Mouse (Mus musculus): ENCODE measurements around the gene Ndufs7.
"Not testable (repeated sequence)": the region's sequence is repeated elsewhere in the genome, so short reads cannot be mapped to it uniquely, and the experiment has no call there.

The Ndufs7 gene

DNA sequence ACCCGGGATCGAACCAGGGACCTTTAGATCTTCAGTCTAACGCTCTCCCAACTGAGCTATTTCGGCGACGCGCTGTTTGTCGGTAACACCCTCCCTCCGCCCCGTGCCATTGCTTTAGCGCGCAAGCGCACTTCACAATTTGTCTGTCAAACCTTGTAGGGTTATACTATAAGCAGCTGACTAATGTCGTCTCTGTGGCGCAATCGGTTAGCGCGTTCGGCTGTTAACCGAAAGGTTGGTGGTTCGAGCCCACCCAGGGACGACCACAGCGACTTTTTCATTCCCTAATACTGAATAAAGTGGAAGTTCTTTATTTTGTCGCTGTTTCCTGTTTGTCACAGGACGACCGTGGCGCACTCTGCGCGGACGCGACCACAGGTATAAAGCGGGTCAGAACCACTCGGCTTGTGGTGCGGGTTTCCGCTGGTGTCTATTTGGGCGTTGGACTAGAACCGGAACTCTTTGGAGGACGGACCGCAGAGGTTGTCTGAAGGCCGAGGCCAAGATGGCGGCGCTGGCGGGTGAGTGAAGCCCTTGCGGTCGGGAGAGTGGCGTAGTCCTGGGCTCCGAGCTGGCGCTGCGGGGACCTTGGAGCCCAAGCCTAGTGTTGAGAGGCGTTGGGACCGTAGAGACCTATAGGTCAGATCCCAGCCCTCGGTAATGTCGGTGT, at the start of gene Ndufs7:
Gene Ndufs7 (plus strand): TSS at position 151 of the 670 bp plus-strand sequence.
- DNase-seq = peak; percentile 98

DNA sequence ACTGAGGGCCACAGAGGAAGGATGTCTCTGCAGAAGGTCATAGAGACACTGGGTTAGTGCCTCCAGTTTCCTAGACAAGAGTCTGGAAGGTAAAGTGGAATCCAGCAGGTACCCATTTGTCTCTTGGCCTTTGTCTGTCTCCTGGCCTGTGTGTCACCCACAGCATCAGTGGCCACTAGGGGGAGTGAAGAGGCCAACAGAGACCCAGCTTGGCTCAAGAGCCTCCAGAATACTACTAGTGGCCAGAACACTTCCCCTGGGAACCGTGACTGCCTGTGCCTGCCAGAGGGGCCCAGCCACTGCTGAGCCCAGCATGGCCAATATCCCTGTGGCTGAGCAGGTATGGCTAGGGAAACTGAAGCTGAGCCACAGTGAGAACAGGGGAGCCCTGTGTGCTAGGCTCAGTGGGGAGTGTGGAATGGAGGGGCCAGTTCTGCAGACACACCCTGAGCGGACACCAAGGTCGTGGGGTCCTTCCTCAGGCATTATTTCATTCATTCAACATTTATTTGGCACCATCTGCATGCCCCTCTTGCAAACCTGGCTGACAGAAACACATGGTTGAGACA, 49.4 kb upstream of the Ndufs7 start:
- DNase-seq = peak; percentile 82

DNA sequence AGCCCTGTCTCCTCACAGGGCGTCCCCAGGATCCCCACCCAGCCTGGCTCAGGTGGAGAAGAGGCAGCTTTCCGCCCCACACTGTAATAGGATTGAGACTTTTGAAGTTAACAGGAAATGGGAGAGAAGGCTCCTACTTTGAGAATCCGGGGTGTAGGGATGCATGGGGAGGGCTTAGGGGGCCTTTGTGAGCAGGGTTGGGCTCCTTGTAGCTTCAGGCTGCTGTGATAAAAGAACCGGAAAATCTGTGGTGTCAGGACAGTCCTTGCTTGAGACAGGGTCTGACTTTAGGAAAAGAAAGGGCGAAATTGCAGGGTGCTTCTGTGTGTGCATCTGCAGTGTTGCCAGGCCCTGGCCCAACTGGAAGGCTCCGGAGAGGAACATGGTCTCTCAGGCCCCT, 48.4 kb upstream of the Ndufs7 start:
- DNase-seq = no peak

DNA sequence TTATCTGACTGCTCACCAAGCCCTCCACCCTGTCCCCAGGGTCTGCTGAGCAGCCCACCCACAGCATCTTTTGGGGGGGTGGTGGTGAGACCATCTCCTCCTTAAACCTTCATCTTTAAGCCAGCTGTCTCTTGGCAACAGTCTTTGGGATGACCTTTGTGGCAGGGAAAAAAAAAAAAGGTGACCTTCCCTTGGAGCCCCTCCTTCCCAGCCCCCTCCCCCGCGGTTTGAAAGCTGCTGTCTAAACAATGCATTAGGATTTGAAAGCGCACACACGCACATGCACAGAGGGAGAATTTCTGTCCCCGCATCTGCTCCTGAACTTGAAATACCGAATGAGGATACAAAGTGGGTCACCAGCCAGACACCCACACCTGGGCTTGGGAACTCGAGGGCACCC, 44.9 kb upstream of the Ndufs7 start:
- DNase-seq = no peak

DNA sequence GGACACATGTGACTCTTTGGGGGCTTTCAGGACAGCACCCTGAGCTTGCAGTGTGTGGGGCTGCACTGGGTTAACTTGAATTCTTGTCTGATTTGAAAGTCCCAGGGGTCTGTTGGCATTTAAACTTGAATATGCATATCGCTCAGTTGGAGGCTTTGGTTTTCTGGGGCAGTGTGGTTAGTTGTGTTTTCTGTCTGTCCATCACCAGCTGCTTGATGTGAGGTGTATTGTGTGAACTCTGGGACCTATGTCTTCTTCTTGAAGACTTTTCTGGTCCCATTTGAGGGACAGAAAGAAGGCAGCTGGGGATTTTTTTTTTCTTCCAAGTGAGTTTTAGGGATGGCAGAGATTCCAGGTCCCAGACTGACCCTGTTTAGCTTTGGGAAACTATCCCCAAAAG, 41.7 kb upstream of the Ndufs7 start:
- no peak for DNase-seq

DNA sequence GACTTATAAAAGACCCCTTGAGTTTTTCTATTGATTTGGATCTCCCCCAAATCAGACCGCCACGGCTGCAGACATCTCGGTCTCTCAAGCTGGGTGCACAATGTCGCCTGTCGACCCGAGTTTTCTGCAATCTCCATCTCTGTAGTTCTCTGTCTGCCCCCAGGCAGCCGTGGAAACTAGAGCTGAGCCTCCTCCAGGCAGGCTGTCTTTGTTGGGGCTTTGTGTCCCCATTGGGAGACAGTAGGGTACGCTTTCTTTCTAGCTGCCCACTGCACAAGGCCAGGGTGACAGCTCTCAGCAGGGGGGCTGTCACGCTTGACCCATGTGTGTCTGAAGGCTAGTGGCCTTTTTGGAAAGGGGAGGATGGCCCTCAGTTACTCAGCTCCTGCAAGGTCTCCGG, 41.2 kb upstream of the Ndufs7 start:
- no peak for DNase-seq

DNA sequence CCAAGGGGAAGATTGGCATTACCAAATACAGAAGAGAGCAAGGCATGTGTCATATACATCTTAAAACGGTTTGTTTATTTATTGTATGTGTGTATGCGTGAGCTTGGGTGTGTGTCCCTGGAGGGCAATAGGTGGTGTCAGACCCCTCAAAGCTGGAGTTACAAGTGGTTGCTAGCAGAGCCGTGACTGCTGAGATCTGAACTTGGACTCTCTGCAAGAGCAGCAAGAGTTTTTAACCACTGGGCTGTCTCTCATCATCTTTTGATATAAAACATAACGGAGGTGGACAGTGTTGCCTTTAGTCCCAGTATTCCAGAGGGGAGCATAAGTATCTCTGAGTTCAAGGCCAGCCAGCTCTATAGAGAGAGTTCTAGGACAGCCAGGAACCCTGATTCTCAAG, 40.7 kb upstream of the Ndufs7 start:
- DNase-seq = no peak

DNA sequence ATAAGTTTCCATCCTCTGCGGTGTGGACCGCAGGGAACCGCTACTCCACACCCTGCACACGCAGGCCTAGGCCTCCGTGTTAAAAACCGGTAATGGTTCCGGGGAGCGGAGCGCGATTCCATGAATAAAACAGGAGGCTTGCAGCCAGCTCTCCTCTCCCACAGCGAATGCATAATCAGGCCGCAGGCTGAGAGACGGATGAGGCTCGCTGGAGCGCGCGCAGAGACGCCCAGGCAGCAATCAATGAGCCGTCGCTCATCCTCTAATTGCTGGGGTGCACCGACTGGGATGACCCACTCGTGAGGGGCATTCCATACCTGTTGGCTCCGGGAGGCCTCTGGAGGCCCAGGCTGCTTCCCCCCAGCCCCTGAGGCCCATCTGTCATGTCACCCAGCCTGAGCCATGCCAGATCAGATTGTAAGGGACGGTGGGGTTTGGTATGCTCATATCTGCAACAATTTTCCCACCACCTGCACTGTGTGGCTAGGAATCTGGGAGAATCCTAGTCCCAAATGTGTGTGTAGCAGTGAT, 40.0 kb upstream of the Ndufs7 start:
- peak; percentile 16 for DNase-seq

DNA sequence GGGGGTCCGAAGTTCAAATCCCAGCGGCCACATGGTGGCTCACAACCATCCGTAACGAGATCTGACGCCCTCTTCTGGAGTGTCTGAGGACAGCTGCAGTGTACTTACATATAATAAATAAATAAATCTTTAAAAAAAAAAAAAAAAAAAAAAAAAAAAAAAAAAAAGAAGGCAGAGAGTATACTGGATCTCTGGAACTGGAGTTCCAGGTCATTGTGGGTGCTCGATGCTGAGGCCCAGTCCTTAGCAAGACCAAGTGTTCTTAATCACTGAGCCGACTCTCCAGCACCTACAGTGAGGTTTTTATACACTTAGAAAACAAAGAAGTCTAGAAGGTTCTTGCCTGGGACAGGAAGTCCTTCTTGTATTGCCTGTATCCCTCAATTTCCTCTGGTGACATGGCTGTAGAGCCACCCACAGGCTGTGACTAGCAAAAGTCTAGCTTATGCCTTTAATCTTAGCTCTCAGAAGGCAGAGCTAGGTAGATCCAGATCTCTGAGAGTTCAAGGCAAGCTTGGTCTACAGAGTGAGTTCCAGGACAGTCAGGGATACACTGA, 37.3 kb upstream of the Ndufs7 start:
- DNase-seq = not testable (repeated sequence)

DNA sequence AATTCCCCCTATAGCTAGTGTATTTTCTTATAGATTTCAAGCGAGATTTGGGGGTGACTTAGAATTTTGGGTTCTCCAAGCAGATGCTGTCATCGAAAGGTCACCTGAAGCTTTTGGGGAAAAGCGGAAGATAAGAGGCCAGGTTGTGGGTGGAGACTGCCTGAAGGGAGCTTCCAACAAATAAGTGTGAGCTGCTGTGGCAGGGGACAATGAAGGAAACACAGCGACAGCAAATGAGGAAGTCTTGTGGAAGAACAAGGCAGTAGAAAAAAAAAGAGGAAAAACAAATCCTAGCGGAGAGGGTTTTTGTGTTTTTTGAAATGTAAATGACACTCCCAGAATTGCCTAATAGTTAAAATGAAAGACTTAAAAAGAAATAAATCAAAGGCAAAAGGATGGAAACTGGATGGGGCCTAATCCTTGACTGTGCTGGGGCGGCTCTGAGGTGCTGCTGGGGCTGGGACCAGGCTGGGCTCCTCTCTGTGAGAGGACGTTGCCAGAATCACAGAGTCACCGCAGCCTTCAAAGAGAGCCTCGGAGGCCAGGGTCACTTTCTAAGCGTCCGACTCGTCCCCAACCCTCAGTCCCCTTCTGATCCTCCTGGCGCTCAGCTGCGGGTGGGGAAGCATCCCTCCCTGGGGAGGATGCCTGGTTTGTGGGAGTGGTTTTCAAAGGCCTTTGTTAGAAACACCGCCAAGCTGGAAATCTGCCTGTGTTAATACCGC, 33.7 kb upstream of the Ndufs7 start:
- no peak for DNase-seq

DNA sequence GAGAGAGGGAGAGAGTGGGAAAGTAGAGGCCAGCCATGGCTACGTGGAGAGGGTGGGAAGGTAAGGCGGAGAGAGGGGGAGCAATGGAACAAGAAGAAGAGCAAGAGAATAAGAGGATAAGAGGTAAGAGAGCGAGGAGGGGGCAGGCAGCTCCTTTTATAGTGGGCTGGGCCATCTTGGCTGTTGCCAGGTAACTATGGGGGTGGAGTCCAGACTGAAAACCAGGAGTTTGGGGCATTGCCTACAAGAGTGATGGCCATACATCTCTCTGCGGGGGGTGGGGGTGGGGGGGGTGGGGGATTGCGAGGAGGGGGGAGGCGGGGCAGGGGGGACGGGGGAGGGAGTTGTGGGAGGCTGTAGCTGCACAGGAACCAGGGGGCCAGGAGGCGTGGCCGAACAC, 28.2 kb upstream of the Ndufs7 start:
- DNase-seq = no peak

DNA sequence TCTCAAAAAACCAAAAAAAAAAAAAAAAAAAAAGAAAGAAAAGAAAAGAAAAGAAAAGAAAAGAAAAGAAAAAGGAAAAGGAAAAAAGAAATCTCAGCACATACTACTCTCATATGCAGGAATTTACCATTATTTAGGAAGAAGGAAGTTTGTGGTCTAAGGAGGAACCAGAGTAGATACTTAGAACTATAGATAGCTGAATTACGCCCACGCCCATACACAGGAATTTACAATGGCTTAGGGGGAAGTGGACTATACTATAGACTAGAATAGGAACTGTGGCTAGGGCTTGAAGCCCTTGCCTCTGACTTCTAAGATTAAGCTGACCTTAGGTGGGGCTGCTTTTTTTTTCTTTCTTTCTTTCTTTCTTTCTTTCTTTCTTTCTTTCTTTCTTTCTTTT, 25.8 kb upstream of the Ndufs7 start:
- DNase-seq = not testable (repeated sequence)

DNA sequence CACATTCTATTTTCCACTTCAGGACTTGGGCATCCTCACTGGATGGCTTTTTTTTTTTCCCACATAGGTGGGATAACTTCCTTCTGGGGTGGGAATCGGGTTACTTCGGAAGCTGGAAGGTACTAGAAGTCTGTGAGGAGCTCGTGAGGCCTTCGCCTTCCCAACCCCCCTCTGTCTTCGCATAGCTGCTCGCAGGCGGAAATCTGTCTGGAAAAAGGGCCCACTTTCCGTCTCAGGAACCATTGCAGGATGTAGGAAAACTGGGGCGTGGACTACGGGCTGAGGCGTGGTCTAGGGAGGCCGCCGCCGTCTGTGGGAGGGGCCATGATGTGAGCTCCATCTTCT, 22.9 kb upstream of the Ndufs7 start:
- DNase-seq = no peak

DNA sequence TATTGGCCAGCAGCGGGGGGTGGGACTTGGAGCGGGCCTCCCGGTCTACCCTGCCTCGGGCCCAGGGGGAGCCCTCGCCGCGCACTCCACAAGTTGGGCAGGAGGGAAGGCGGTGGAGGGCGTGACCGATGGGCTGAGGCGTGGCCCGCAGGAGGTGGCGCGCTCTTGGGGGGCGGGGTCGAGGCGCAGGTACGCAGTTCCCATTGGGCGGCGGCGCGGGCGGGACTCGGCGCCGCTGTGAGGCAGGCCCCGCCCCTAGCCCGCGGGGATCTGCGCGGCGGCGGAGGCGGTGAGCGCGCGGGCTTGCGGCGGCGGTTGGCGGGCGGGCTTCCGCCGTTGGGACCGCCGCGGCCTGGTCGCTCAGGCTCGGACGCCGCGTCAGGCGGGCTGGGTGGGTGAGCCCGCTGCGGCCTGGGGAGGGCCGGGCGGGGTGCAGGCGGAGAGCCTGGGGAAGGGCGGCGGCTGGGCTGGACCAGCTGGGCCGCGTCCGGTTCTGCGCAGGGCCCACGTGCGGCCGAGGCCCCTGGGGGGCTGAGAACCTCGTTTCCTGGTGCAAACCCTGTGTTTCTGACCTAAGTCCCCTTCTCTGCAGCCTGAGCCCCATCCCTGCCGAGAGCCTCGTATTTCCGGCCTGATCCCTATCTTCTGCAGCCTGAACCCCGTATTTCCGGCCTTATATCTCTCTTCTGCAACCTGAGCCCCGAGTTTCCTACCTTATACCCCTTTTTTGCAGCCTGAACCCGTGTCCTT, 22.3 kb upstream of the Ndufs7 start, which contains the start of gene Mum1:
Gene Mum1 (plus strand): TSS at position 19 of the 750 bp plus-strand sequence.
- DNase-seq = peak; percentile 99

DNA sequence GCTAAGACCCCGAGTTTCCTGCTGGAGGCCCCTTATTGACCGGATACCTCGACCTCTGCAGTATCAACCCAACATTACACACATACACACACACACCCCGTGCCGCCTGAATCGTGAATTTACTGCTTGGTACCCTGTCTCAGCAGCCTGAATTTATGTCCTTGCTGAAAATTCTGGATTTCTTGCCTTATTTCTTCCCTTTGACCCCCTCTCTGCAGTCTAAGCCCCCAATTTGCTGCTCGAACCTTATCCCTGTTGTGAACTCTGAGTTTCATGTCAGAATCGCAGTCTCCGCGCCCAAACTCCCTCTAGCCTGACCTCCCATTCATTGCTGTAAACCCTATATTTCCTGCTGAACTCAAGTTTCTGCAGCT, 21.8 kb upstream of the Ndufs7 start:
- DNase-seq = no peak

DNA sequence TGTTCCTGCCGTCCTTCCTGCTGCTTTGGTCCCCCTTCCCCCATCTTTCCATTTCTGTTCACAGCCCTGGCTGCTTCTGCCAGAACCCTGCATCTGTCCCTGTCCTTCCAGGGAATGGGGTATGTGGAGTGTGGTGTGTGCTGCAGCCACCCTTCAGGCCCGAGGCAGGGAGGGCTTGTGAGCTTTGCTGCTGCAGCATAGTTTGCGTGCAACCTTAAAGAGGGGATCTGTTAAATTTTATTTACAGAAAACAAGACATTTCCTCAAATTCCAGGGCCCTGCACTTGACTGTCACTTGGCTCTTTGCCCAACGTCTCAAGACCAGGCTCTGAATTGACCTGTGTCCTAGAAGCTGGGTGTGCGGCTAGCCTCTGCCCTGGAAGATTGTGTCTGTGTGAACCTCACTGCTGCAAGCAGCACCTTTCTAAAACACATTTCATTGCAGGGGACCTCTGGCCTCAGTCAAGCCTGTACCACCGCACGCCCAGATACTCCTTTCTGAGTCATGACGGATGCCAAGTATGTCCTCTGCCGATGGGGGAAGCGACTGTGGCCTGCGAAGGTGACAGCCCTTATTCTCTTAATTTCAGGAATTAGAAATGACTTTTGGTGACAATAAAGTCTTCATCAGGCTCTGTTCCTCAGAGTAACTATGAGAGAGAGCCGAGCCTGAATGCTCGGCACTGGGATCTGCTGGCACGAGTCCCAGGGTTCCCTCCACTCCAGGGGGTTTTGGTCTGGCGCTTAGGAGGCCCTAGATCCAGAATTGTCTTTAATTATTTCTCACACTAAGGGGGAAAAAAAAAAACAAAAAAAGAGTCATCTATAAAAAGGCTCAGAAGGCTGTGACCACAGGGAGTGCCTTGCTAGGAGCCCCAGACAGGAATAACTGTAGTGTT, 20.8 kb upstream of the Ndufs7 start:
- peak; percentile 47 for DNase-seq

DNA sequence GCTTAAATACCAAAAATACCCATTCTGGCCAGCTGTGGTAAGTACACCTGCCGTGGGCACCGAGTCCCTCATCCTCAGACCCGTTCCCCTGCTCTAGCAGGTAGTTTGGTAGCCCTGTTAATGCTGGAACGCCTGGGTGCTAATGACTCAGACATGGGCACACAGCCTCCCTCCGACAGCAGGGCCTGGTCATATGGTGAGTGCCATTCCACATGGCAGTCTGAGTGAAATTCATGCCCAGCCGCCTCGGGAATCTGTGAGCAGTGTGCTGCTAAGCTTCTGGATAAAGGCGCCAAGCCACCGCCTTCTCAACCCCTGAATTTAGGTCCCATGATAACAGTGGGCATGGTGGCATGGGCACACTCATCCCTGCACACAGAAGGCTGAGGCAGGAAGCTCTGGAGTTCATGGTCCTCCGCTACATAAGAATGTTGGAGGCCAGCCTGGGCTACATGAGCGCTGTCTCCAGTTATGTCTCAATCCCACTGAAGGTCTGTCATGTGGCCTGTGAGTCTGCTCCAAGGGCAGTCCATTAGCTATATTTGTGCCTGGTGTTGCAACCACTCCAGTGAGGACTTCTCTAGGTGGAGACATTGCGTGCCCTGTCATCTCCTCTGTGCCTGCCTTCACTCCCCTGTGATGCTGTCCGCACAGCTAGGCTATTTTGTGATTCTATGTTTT, 12.6 kb upstream of the Ndufs7 start:
- DNase-seq = no peak

DNA sequence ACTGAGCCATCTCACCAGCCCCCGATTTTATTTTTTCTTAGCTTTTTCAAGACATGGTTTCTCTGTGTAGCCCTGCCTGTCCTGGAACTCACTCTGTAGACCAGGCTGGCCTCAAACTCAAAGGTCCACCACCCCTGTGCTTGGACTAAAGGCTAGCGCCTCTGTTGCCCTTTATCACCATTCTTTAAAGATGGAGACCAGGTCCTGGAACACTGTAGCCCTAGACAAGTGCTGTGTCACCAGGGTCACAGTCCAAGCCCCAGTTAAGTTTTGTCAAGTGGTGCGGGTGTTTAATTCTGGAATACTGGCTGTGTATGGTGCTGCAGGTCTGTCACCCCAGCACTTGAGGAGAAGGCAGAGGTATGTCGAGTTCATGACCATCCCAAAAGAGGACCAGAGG, 11.9 kb upstream of the Ndufs7 start:
- DNase-seq = no peak

DNA sequence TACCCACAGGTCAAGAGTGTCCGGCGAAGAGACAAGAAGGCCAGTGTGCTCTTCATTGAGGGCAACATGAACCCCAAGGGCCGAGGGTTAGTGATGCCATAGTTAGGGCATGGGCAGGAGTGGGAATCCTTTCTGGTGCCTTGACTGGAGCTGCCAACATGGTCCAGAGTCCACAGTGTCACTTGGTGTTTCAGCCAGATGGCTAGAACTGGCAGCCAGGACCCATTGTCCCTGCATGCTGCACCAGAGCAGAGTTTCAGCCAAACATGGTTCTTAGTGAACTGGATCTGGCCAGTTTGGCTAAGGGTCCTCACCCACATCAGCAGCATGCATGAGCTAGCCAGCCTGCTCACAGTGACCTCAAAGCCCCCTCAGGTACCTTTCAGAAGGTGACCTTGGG, 10.6 kb upstream of the Ndufs7 start:
- DNase-seq = no peak

DNA sequence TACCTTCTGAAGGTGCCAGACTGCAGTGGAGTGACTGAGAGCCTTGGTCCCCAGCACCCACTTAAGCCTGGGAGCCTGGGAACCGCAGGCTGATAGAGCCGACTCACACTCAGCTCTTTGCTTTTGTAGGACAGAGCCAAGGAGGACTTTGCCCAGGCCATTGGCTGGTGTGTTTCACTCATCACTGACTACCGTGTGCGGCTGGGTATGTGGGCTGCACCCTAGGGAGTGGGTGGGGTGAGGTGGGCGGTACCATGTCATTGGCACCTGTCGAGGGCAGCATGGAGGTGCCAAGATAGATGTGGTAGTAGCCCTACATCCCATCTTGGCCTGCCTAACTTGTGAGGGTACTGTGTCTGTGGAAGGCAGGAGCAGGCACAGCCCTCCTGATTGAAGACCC, 9.1 kb upstream of the Ndufs7 start:
- peak; percentile 58 for DNase-seq

DNA sequence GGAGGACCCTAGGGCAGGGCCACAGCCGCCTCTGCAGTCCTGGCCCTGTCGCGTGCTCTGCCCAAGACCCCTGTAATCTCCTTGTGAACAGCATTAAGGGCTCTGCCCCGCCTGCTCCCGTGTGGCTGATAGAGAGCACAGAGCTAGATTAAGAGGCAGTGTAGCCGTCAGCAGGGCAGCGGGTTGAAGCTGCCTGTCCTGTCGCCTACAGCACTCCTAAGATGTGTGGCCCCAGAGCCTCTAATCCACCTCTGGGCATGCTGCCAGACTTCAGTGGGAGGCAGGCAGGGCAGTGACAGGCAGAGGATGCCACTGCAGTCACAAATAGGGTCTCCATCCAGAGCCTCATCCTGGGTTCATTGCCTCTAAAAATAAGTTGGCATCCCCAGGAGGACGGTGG, 6.8 kb upstream of the Ndufs7 start:
- no peak for DNase-seq

DNA sequence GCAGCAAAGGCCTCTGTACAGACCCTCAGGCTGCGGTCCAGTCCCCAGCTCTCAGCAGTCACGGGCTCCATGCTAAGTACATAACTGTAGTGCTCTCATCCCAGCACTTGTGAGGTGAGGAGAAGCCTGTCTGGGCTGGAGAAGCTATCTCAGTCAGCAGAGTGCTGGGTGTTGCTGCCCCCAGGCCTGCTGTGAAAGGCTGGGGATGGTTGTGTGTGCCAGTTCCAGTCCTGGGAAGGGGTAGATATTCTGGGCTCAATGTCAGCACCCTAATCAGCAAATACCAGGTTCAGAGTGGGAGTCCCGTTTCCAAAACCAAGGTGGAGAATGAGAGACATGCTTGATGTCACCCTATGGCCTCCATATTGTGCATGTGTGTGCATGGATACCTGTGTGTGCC, 6.3 kb upstream of the Ndufs7 start:
- DNase-seq = no peak
